Mouse (Mus musculus): Measurements from ENCODE around the gene Fdxacb1.

DNA sequence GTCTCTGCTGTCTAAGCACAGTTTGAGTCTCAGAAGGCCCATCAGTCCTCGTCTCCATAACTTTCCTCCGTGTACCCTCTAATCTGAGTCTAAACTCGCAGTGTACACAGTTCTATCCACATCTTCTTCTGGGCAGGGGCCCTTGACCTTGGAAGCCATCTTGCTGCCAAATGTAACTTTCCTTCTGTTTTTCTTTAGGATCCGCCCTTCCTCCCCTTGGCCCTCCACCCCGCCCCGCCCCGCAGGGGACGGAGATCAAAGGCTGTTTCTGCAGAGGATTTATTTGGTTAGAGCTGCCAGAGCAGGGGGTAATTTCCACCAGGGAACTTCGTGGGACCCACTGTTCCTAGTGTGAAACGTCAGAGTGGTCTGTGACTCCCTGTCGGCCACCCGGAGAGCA, 47.0 kb upstream of the Fdxacb1 start:
- TF ChIP-seq GATA1 (IDR thresholded peaks at IDR 0.05; ENCODE audit: low read length) (no peak), TAL1 (IDR thresholded peaks at IDR 0.05; ENCODE audit: low read length) (no peak)

Measured in erythroblast, embryonic 14.5 days (primary cell).